Mouse (Mus musculus): ENCODE data around the gene Grin1. TPM values are rescaled to one million over a fixed set of nuclear protein-coding genes. Genes with fewer than 3 reads are reported as not detected.

Grin1 gene
- polyA plus RNA-seq, 2 experiments: 0.02 to 0.06 TPM

- Histone ChIP-seq H3K27ac (no peak overlapping the region), H3K9ac (replicated peaks) (no peak overlapping the region), H3K36me3 (replicated peaks; ENCODE audit: control insufficient read depth, insufficient read depth, low read depth) (no peaks in the 10 kb centered on the region), H3K4me3 (ENCODE audit: insufficient read depth in 1 of 2, low read depth in 2 of 2, low read length in 2 of 2) (no peak overlapping the region), H3K4me1 (replicated peaks; ENCODE audit: control insufficient read depth in 2 of 2, insufficient read depth in 2 of 2, low read length in 1 of 2) (no peaks in the 10 kb centered on the region), H3K4me2 (ENCODE audit: low read depth) (no peak overlapping the region), H3K27me3 (ENCODE audit: control insufficient read depth, insufficient read depth, low read length) (peaks cover 3% of the 10 kb centered on the region), H3K9me3 (ENCODE audit: control insufficient read depth, low read length) (no peaks in the 10 kb centered on the region)
- DNase-seq (ENCODE audit: low read depth in 3 of 3, low spot score in 3 of 3): no peak
- WGBS (ENCODE audit: insufficient replicate concordance): 62% methylated on average over 10 of the region's 10 CpGs
- TF ChIP-seq CTCF (IDR thresholded peaks at IDR 0.05; ENCODE audit: low read depth): no peak
- TF ChIP-seq EP300 (IDR thresholded peaks at IDR 0.05; ENCODE audit: low read depth): no peak
- no peak for ATAC-seq (ENCODE audit: insufficient read depth)
Measured at GRCm38 (mm10) chr2:25298046-25298445, 20.9 kb downstream of the Grin1 start.

GRCm38 (mm10) chr2:25297093-25297492, 21.9 kb downstream of the Grin1 start:
- Histone ChIP-seq H3K27me3 (ENCODE audit: control insufficient read depth, insufficient read depth, low read length) (peaks cover 11% of the 10 kb centered on the region), H3K9ac (replicated peaks) (no peak overlapping the region), H3K4me3 (ENCODE audit: insufficient read depth in 1 of 2, low read depth in 2 of 2, low read length in 2 of 2) (no peak overlapping the region), H3K9me3 (ENCODE audit: control insufficient read depth, low read length) (no peaks in the 10 kb centered on the region), H3K4me2 (ENCODE audit: low read depth) (no peak overlapping the region), H3K36me3 (replicated peaks; ENCODE audit: control insufficient read depth, insufficient read depth, low read depth) (no peaks in the 10 kb centered on the region), H3K27ac (no peak overlapping the region), H3K4me1 (replicated peaks; ENCODE audit: control insufficient read depth in 2 of 2, insufficient read depth in 2 of 2, low read length in 1 of 2) (no peaks in the 10 kb centered on the region)
- 60% methylated on average over 8 of the region's 8 CpGs for WGBS (ENCODE audit: insufficient replicate concordance)
- ATAC-seq (ENCODE audit: insufficient read depth): no peak
- no peak for DNase-seq (ENCODE audit: low read depth in 3 of 3, low spot score in 3 of 3)
- no peak for TF ChIP-seq EP300 (IDR thresholded peaks at IDR 0.05; ENCODE audit: low read depth)
- no peak for TF ChIP-seq CTCF (IDR thresholded peaks at IDR 0.05; ENCODE audit: low read depth)

- DNase-seq (ENCODE audit: low read depth in 3 of 3, low spot score in 3 of 3) (no peak), ATAC-seq (ENCODE audit: insufficient read depth) (no peak)
- no peaks in the 10 kb centered on the region for H3K36me3 ChIP-seq (replicated peaks; ENCODE audit: control insufficient read depth, insufficient read depth, low read depth)
- H3K27me3 ChIP-seq (ENCODE audit: control insufficient read depth, insufficient read depth, low read length): peaks cover 45% of the 10 kb centered on the region
- 49% methylated on average over 9 of the region's 9 CpGs for WGBS (ENCODE audit: insufficient replicate concordance)
- H3K4me1 ChIP-seq (replicated peaks; ENCODE audit: control insufficient read depth in 2 of 2, insufficient read depth in 2 of 2, low read length in 1 of 2): no peaks in the 10 kb centered on the region
- no peak overlapping the region for H3K27ac ChIP-seq
- H3K9me3 ChIP-seq (ENCODE audit: control insufficient read depth, low read length): no peaks in the 10 kb centered on the region
- TF ChIP-seq CTCF (IDR thresholded peaks at IDR 0.05; ENCODE audit: low read depth) (no peak), EP300 (IDR thresholded peaks at IDR 0.05; ENCODE audit: low read depth) (no peak)
- H3K4me2 ChIP-seq (ENCODE audit: low read depth): no peak overlapping the region
- H3K9ac ChIP-seq (replicated peaks): no peak overlapping the region
- no peak overlapping the region for H3K4me3 ChIP-seq (ENCODE audit: insufficient read depth in 1 of 2, low read depth in 2 of 2, low read length in 2 of 2)
Measured at GRCm38 (mm10) chr2:25293706-25294105, 25.3 kb downstream of the Grin1 start.

- ATAC-seq (ENCODE audit: insufficient read depth): no peak
- H3K27ac ChIP-seq: no peak overlapping the region
Measured at GRCm38 (mm10) chr2:25292856-25293255, 26.1 kb downstream of the Grin1 start.

GRCm38 (mm10) chr2:25292054-25292544, 26.9 kb downstream of the Grin1 start:
- H3K4me3 ChIP-seq (ENCODE audit: insufficient read depth in 1 of 2, low read depth in 2 of 2, low read length in 2 of 2): peak overlapping the region in 1 of 2 experiments; percentile 25; a peak in 2 of 4 replicates
- ATAC-seq (ENCODE audit: insufficient read depth): no peak

More at GRCm38 (mm10) chr2:25292856-25293255, 26.1 kb downstream of the Grin1 start:
- WGBS (ENCODE audit: insufficient replicate concordance): 0% methylated on average over 1 of the region's 1 CpGs
- no peaks in the 10 kb centered on the region for H3K4me1 ChIP-seq (replicated peaks; ENCODE audit: control insufficient read depth in 2 of 2, insufficient read depth in 2 of 2, low read length in 1 of 2)
- H3K4me3 ChIP-seq (ENCODE audit: insufficient read depth in 1 of 2, low read depth in 2 of 2, low read length in 2 of 2): no peak overlapping the region
- H3K27me3 ChIP-seq (ENCODE audit: control insufficient read depth, insufficient read depth, low read length): peaks cover 50% of the 10 kb centered on the region
- no peaks in the 10 kb centered on the region for H3K9me3 ChIP-seq (ENCODE audit: control insufficient read depth, low read length)
- DNase-seq (ENCODE audit: low read depth in 3 of 3, low spot score in 3 of 3): peak in 2 of 3 experiments; percentile 26 to 38
- no peak overlapping the region for H3K4me2 ChIP-seq (ENCODE audit: low read depth)
- H3K36me3 ChIP-seq (replicated peaks; ENCODE audit: control insufficient read depth, insufficient read depth, low read depth): no peaks in the 10 kb centered on the region
- peak; percentile 92 for TF ChIP-seq CTCF (IDR thresholded peaks at IDR 0.05; ENCODE audit: low read depth)
- TF ChIP-seq EP300 (IDR thresholded peaks at IDR 0.05; ENCODE audit: low read depth): no peak
- no peak overlapping the region for H3K9ac ChIP-seq (replicated peaks)

More at GRCm38 (mm10) chr2:25292054-25292544, 26.9 kb downstream of the Grin1 start:
- 11% methylated on average over 39 of the region's 43 CpGs for WGBS (ENCODE audit: insufficient replicate concordance)
- H3K9ac ChIP-seq (replicated peaks): no peak overlapping the region
- H3K9me3 ChIP-seq (ENCODE audit: control insufficient read depth, low read length): no peaks in the 10 kb centered on the region
- no peak for DNase-seq (ENCODE audit: low read depth in 3 of 3, low spot score in 3 of 3)
- peak overlapping the region; percentile 33 for H3K4me2 ChIP-seq (ENCODE audit: low read depth)
- no peak for TF ChIP-seq CTCF (IDR thresholded peaks at IDR 0.05; ENCODE audit: low read depth)
- TF ChIP-seq EP300 (IDR thresholded peaks at IDR 0.05; ENCODE audit: low read depth): no peak
- H3K27ac ChIP-seq: no peak overlapping the region
- no peaks in the 10 kb centered on the region for H3K36me3 ChIP-seq (replicated peaks; ENCODE audit: control insufficient read depth, insufficient read depth, low read depth)
- 0 out of 4 replicates have a peak, but pooled peaks cover 0 to 3% of the 10 kb centered on the region in 2 experiments for H3K4me1 ChIP-seq (replicated peaks; ENCODE audit: control insufficient read depth in 2 of 2, insufficient read depth in 2 of 2, low read length in 1 of 2)
- peaks cover 47% of the 10 kb centered on the region for H3K27me3 ChIP-seq (ENCODE audit: control insufficient read depth, insufficient read depth, low read length)

Data from liver, embryonic 14.5 days (tissue).